Mouse (Mus musculus): ENCODE results near the gene Esrrg. TPM values are rescaled to one million over a fixed set of nuclear protein-coding genes. Genes with fewer than 3 reads are reported as not detected.

Gene Esrrg
- total and polyA plus RNA-seq, 3 experiments: not detected

- Histone ChIP-seq H3K9me3 (replicated peaks; ENCODE audit: low read length) (peaks cover 76% of the 10 kb centered on the region), H3K4me2 (ENCODE audit: insufficient read depth, low read depth, poor library complexity, severe bottlenecking) (no peak overlapping the region), H3K9ac (ENCODE audit: insufficient read depth, low read depth) (no peak overlapping the region), H3K79me2 (replicated peaks; ENCODE audit: control insufficient read depth, extremely low read depth, insufficient read depth, poor library complexity, severe bottlenecking) (no peaks in the 10 kb centered on the region), H3K4me1 (ENCODE audit: control insufficient read depth in 1 of 2, insufficient read depth in 2 of 2) (no peaks in the 10 kb centered on the region), H3K27ac (ENCODE audit: insufficient read depth, low read depth) (no peak overlapping the region), H3K36me3 (replicated peaks in 1 of 2; ENCODE audit: control insufficient read depth in 1 of 2, insufficient read depth in 1 of 2, low read length in 1 of 2) (no peaks in the 10 kb centered on the region), H3K4me3 (replicated peaks in 1 of 3; ENCODE audit: low read depth in 2 of 3, low read length in 2 of 3, poor library complexity in 1 of 3) (no peak overlapping the region), H3K27me3 (replicated peaks) (no peaks in the 10 kb centered on the region)
- dilution Hi-C loops (cut with MboI; ENCODE audit: extremely low pct_ligation_motif_present, extremely low pct_unique_long_range_greater_than_20kb, low sequenced_read_pairs) (no loop called here), in situ Hi-C loops (cut with MboI; ENCODE audit: low pct_ligation_motif_present, low pct_unique_long_range_greater_than_20kb, low sequenced_read_pairs) (no loop called here)
- TF ChIP-seq USF2 (conservative IDR thresholded peaks at IDR 0.05; ENCODE audit: low read depth, low read length) (no peak), TBP (conservative IDR thresholded peaks at IDR 0.05; ENCODE audit: low read depth, low read length) (no peak)
- no peak for DNase-seq (ENCODE audit: extremely low read depth)
Observed at GRCm38 (mm10) chr1:187672446-187672845, 63.9 kb downstream of the Esrrg start.

- Histone ChIP-seq H3K9me3 (replicated peaks; ENCODE audit: low read length) (peaks cover 73% of the 10 kb centered on the region), H3K4me1 (ENCODE audit: control insufficient read depth in 1 of 2, insufficient read depth in 2 of 2) (no peaks in the 10 kb centered on the region), H3K79me2 (replicated peaks; ENCODE audit: control insufficient read depth, extremely low read depth, insufficient read depth, poor library complexity, severe bottlenecking) (no peaks in the 10 kb centered on the region), H3K9ac (ENCODE audit: insufficient read depth, low read depth) (no peak overlapping the region), H3K4me3 (replicated peaks in 1 of 3; ENCODE audit: low read depth in 2 of 3, low read length in 2 of 3, poor library complexity in 1 of 3) (no peak overlapping the region), H3K27me3 (replicated peaks) (no peaks in the 10 kb centered on the region), H3K4me2 (ENCODE audit: insufficient read depth, low read depth, poor library complexity, severe bottlenecking) (no peak overlapping the region), H3K36me3 (replicated peaks in 1 of 2; ENCODE audit: control insufficient read depth in 1 of 2, insufficient read depth in 1 of 2, low read length in 1 of 2) (no peaks in the 10 kb centered on the region), H3K27ac (ENCODE audit: insufficient read depth, low read depth) (no peak overlapping the region)
- in situ Hi-C loops (cut with MboI; ENCODE audit: low pct_ligation_motif_present, low pct_unique_long_range_greater_than_20kb, low sequenced_read_pairs) (no loop called here), dilution Hi-C loops (cut with MboI; ENCODE audit: extremely low pct_ligation_motif_present, extremely low pct_unique_long_range_greater_than_20kb, low sequenced_read_pairs) (no loop called here)
- TF ChIP-seq SMC3 (IDR thresholded peaks at IDR 0.05; ENCODE audit: low read depth, low read length) (no peak), E2F4 (IDR thresholded peaks at IDR 0.05; ENCODE audit: insufficient replicate concordance, low read depth, low read length) (no peak), MEF2A (IDR thresholded peaks at IDR 0.05; ENCODE audit: borderline replicate concordance, low read depth, low read length) (no peak), RCOR1 (conservative IDR thresholded peaks at IDR 0.05; ENCODE audit: low read depth, low read length) (no peak), ZMIZ1 (IDR thresholded peaks at IDR 0.05; ENCODE audit: low read depth, low read length) (no peak), USF2 (conservative IDR thresholded peaks at IDR 0.05; ENCODE audit: low read depth, low read length) (no peak), MYC (IDR thresholded peaks at IDR 0.05; ENCODE audit: low read depth, low read length) (no peak), MAFK (IDR thresholded peaks at IDR 0.05; ENCODE audit: insufficient replicate concordance, low read length) (no peak), EP300 (IDR thresholded peaks at IDR 0.05; ENCODE audit: low read length) (no peak), USF1 (IDR thresholded peaks at IDR 0.05; ENCODE audit: low read depth, low read length) (no peak), NELFE (IDR thresholded peaks at IDR 0.05; ENCODE audit: low read depth, low read length) (no peak), ETS1 (conservative IDR thresholded peaks at IDR 0.05; ENCODE audit: low read depth, low read length) (no peak), POLR2AphosphoS2 (IDR thresholded peaks at IDR 0.05; ENCODE audit: low read depth, low read length) (no peak), ZC3H11A (IDR thresholded peaks at IDR 0.05; ENCODE audit: low read depth, low read length) (no peak), PAX5 (IDR thresholded peaks at IDR 0.05; ENCODE audit: low read length) (no peak), ZNF384 (IDR thresholded peaks at IDR 0.05; ENCODE audit: low read depth, low read length) (no peak)
- no peak for DNase-seq (ENCODE audit: extremely low read depth)
Observed at GRCm38 (mm10) chr1:187674771-187675186, 66.2 kb downstream of the Esrrg start.
